Mouse (Mus musculus) megakaryocyte, adult 5-6 weeks (primary cell): ENCODE data around the gene Tas2r144. TPM values are rescaled to one million over a fixed set of nuclear protein-coding genes. Genes with fewer than 3 reads are reported as not detected.

Source experiments
- ATAC-seq: 2 replicates; pipeline ENCODE4 v1.8.0; 2016; ENCODE audit warnings: mild to moderate bottlenecking, inconsistent platforms; ENCODE audit not compliant: poor library complexity, severe bottlenecking
- total RNA-seq, 2 experiments: library from RNA; stranded (forward) in 1 of 2; stranded (reverse) in 1 of 2; fragments of 153-499, 151-499 nt in 1 of 2; fragments of 221-1000, 200-1000 nt in 1 of 2; gene quantifications; 2 replicates each; pipeline versions ENCODE4 v1.2.3 to v1.2.4; 2015 to 2017

Gene Tas2r144
- total RNA-seq, 2 experiments from 2014 or later = not detected

GRCm38 (mm10) chr6:42264626-42265312, 49.6 kb downstream of the Tas2r144 start, which contains the start of gene Casp2:
TSS of gene Casp2 (plus strand) at chr6:42264985.
- ATAC-seq = peak; percentile 90

Other genes with a start within 250 kb of the Tas2r144 start
- not detected in 2 replicates for gene Sval3, start 247.2 kb upstream of the Tas2r144 start, total RNA-seq (2015)
- gene Sval3, start 247.2 kb upstream of the Tas2r144 start, total RNA-seq (2017) = not detected in 2 replicates
- gene Sva, start 176.9 kb upstream of the Tas2r144 start, total RNA-seq (2015) = not detected in 2 replicates
- gene Sva, start 176.9 kb upstream of the Tas2r144 start, total RNA-seq (2017) = not detected in 2 replicates
- gene Tas2r139, start 74.4 kb upstream of the Tas2r144 start, total RNA-seq (2015) = not detected in 2 replicates
- gene Tas2r139, start 74.4 kb upstream of the Tas2r144 start, total RNA-seq (2017) = not detected in 2 replicates
- 15.4 and 18.6 TPM in 2 replicates for gene Gstk1, start 30.6 kb downstream of the Tas2r144 start, total RNA-seq (2015)
- gene Gstk1, start 30.6 kb downstream of the Tas2r144 start, total RNA-seq (2017) = 6.7 and 9.4 TPM in 2 replicates
- gene Tmem139, start 46.6 kb downstream of the Tas2r144 start, total RNA-seq (2015) = not detected in 2 replicates
- not detected in 2 replicates for gene Tmem139, start 46.6 kb downstream of the Tas2r144 start, total RNA-seq (2017)
- gene Casp2, start 49.7 kb downstream of the Tas2r144 start, total RNA-seq (2015) = 62.1 and 65.9 TPM in 2 replicates
- 49.2 and 53.5 TPM in 2 replicates for gene Casp2, start 49.7 kb downstream of the Tas2r144 start, total RNA-seq (2017)
- 1.5 TPM in 1 of 2 replicates, not detected in the other for gene Clcn1, start 71.4 kb downstream of the Tas2r144 start, total RNA-seq (2015)
- gene Clcn1, start 71.4 kb downstream of the Tas2r144 start, total RNA-seq (2017) = not detected in 2 replicates
- not detected in 2 replicates for gene Fam131b, start 109.3 kb downstream of the Tas2r144 start, total RNA-seq (2015)
- gene Fam131b, start 109.3 kb downstream of the Tas2r144 start, total RNA-seq (2017) = not detected in 2 replicates
- gene Zyx, start 134.3 kb downstream of the Tas2r144 start, total RNA-seq (2015) = 411 and 420 TPM in 2 replicates
- gene Zyx, start 134.3 kb downstream of the Tas2r144 start, total RNA-seq (2017) = 117 and 131 TPM in 2 replicates
- gene Epha1, start 157.9 kb downstream of the Tas2r144 start, total RNA-seq (2015) = not detected in 2 replicates
- gene Epha1, start 157.9 kb downstream of the Tas2r144 start, total RNA-seq (2017) = not detected in 2 replicates
- gene Tas2r143, start 184.9 kb downstream of the Tas2r144 start, total RNA-seq (2015) = 0.39 and 1.6 TPM in 2 replicates
- 1.5 TPM in 1 of 2 replicates, not detected in the other for gene Tas2r143, start 184.9 kb downstream of the Tas2r144 start, total RNA-seq (2017)
- gene Tas2r135, start 190.1 kb downstream of the Tas2r144 start, total RNA-seq (2015) = 0.25 and 0.59 TPM in 2 replicates
- gene Tas2r135, start 190.1 kb downstream of the Tas2r144 start, total RNA-seq (2017) = not detected in 2 replicates
- gene Tas2r126, start 219.2 kb downstream of the Tas2r144 start, total RNA-seq (2015) = 0.47 and 0.59 TPM in 2 replicates
- gene Tas2r126, start 219.2 kb downstream of the Tas2r144 start, total RNA-seq (2017) = not detected in 2 replicates
- not detected in 2 replicates for gene Olfr458, start 249.9 kb downstream of the Tas2r144 start, total RNA-seq (2015)
- gene Olfr458, start 249.9 kb downstream of the Tas2r144 start, total RNA-seq (2017) = not detected in 2 replicates